Mouse (Mus musculus): ENCODE measurements at regions not wholly inside any gene's neighbourhood (a gene's known extent, or its start where the extent isn't known, plus 50 kb on each side); places are given as distances from the start of the nearest gene placed in this dataset.
"Not testable (repeated sequence)": the region's sequence is repeated elsewhere in the genome, so short reads cannot be mapped to it uniquely, and the experiment has no call there.

DNA sequence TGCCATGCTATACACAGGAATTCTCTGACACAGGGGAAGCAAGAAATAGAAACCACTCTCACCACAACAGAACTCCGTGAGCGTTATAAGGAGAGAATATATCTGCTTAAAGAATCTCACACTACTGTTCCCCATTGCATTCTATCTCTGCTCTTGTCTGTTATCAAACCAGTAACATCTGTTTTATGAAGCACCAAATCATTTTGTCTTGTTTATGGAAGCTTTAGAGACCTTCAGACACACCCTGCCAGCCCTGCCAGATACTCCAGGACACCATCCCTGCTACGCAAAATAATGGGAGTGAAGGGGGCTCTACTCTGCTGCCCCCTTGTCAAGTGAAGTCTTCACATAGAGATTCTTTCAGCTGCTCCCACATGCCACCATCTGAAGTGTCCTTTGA lies 811.9 kb downstream of the Diaph3 start:
- ATAC-seq (replicated peaks; ENCODE audit: low FRiP score, low TSS enrichment, poor library complexity, severe bottlenecking): no peak

DNA sequence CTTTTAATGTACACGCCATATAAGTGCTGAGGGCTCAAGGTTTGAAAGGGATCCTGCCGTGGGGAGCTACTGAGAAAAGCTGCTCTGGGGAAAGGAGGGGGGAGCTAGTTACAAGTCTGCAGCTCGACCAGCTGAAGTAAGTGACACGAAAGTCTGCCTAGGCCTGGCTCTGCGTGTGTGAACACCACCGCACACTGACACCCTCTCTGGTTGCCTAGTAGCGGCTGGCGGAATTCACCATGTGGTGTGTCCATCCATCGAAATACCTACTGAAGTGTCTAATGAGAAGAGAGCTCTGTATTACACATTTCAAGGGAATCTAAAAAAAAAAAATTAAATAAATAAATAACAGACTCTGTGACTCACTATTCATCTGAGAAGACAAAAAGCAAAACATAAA lies 813.4 kb downstream of the Diaph3 start:
- no peak for ATAC-seq (replicated peaks; ENCODE audit: low FRiP score, low TSS enrichment, poor library complexity, severe bottlenecking)

DNA sequence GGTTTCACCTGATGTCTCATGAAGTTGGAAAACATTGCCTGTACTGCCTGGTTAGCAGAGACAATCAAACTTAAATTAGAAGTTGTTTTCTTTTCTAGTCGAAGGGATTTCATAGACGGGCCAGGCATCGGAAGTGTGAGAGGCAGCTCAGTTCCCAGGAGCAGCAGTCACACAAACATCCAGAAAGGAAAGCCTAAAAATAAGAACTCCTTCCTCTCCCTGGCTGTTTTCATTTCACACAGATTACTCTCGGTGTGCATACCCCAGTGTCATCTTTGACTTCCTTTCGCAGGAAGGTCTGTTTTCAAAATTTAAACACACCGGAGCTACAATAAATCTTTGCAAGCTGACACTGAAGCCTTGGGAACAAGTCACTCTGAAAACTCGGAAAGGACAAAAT lies 818.7 kb downstream of the Diaph3 start:
- no peak for ATAC-seq (replicated peaks; ENCODE audit: low FRiP score, low TSS enrichment, poor library complexity, severe bottlenecking)

DNA sequence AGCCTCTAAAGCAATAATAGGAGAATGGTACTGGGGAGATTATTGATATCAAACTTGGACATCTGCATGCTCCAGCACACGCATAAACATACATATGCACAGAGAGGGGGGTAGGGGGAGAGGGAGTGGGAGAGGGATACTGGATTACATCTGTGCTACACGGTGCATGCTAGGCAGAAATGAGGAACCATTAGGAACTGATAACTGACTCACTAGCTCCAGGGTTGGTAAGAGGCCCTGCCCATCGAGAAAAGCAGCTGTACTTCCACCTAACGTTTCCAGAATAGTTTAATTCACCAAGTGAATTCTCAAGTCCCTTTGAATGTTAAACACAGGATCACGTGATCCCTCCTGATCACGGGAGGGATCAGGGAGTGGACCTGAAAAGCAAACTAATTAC lies 825.1 kb downstream of the Diaph3 start:
- no peak for ATAC-seq (replicated peaks; ENCODE audit: low FRiP score, low TSS enrichment, poor library complexity, severe bottlenecking)

DNA sequence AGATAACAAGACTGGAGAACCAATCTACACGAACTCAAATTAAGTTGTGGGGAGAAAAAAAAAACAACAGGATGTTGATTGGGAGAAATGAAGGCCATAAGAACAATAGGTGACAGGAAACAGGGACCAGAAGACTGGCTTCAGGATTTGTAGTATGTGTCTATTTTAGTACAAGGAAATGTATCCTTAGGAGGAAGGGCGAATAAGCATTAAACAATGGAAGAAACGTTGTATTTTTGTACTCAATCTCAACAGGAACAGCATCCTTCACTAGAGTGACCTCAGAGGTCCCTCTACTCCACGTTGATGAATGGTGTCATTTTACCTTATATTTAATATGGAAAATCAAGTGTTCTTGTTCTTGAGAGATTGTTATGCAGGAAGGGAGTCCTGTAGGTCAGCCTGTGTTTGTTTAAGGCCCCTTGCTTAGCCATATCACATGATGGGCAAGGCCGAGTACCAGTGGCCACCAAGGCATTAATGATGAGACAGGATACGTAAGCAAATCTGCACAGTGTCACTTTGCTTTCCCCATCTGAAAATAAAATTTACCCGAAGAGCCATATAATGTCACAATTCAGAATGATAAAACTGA lies 832.0 kb downstream of the Diaph3 start:
- ATAC-seq (replicated peaks; ENCODE audit: low FRiP score, low TSS enrichment, poor library complexity, severe bottlenecking): no peak

DNA sequence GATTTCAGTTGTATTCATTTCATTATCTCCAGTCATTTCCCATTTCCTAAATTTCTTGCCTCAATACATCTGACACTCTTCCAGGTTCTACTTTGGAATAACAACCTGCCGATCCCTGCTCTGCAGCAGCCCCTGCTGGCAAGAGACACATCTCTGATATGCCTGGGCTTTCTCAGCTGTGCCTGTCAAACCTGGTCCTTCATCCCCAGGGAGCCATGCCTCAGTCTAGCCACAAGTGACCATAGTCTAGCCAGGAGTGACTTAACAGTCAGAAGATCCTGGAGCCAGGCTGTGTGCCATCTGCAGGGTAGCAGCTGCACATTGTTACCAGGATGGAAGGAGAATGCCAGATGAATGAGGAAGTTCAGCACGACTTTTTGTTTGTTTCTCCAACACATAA lies 833.2 kb downstream of the Diaph3 start:
- ATAC-seq (replicated peaks; ENCODE audit: low FRiP score, low TSS enrichment, poor library complexity, severe bottlenecking): no peak

DNA sequence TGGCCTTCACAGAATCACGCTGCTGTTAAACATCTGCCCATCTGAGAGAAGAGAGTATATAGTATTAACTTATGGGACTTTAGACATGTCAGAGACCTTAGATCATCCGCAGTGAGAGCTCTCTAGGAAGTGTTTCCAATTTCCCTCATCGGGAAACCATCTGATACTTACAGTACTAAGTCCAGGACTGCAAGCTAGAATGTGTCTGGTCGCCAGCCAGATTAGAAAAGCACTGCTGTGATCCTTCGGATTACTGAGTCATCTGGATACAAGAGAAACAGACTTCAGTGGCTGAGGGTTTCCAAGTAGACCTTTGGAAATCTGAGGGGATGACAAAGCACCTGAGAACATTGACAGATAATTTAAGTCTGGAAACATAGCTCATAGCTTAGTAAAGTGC lies 839.4 kb downstream of the Diaph3 start:
- no peak for ATAC-seq (replicated peaks; ENCODE audit: low FRiP score, low TSS enrichment, poor library complexity, severe bottlenecking)

DNA sequence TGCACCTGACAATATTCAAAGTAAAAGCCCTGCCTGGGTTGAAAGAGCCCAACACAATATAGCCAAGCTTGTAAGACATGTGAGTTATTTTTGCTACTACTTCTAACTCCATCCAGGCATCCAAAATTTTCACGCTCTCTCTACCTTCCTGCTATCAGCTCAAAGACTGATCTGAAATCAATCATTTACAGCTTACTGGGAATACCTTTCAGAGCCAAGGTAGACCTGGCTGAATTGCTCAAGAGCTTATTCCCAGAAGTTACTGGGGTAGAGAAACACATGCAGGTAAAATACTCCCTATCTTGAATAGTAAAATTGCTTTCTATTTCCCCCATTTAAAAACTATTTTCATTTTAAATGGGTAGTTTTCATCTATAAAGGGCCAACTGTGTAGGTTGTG lies 840.2 kb downstream of the Diaph3 start:
- no peak for ATAC-seq (replicated peaks; ENCODE audit: low FRiP score, low TSS enrichment, poor library complexity, severe bottlenecking)

DNA sequence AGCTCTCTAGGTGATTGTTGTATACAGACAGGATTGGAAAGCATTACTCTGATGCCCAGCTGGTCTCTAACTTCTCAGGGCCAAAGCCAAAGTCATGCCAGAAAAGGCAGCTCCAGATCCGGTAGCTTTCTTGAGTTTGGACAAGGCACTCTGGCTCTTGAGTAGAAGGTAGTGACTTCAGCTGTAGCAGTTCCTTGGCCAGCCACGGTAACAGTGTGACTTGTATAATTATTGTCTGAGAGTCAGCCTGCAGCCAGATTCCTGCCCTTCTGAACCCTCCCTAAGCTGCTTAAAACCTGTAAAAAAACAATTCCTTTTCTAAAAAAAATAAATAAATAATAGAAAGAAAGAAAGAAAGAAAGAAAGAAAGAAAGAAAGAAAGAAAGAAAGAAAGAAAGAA lies 843.0 kb downstream of the Diaph3 start:
- no peak for ATAC-seq (replicated peaks; ENCODE audit: low FRiP score, low TSS enrichment, poor library complexity, severe bottlenecking)

DNA sequence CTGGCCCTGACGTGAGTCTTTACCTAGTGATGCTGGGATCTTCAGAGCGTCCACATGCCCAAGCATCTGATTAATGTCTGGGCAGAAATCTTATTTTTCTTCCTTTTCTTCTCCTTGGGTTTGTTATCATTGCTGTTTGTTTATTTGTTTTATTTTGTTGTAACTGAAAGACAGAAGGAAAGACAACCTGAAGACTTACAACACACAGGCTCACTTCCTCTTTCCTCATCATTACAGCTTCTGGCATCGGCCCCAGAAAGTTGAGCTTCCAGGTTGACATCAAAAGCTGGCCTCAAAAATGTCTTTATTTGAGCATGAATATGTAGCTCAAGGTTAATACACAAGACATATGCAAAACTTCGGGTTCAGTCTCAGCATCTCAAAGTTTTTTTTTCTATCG lies 846.4 kb downstream of the Diaph3 start:
- not testable (repeated sequence) for ATAC-seq (replicated peaks; ENCODE audit: low FRiP score, low TSS enrichment, poor library complexity, severe bottlenecking)

DNA sequence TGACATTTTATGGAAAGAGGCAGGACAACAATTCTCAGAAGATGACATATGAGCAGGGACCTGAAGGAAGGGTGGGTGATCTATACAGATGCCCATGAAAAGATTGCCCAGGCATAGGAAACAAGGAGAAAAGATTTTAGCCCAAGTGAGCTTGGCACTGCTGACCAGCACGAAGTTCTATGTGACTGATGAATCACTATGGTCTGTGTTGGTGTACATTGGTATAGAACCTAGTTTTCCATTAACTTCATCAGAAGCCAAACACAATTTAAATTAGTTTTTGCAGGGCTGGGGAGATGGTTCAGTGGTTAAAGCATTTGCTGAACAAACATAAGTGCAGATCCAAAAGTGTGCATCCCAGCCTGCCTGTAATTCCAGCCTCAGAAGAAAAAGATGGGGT lies 847.2 kb downstream of the Diaph3 start:
- ATAC-seq (replicated peaks; ENCODE audit: low FRiP score, low TSS enrichment, poor library complexity, severe bottlenecking): no peak

DNA sequence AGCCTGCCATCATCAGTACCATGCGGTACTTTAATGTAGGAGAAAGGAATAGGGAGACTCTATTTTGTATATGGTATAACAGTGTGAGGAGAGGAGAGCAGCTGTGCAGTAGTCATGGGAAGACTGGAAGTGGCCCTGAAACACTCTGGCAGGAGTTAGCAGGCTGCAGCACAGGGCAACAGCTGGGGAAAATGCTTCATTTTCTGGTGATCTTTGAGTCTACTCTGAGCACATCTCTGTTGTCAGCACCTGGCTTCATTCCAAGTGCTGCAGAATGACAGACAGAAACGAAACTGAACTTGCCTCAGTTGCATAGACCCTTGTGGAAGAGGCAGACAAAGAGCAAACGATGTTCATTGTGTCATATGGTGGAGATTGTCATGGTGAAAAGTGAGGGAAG lies 847.7 kb downstream of the Diaph3 start:
- ATAC-seq (replicated peaks; ENCODE audit: low FRiP score, low TSS enrichment, poor library complexity, severe bottlenecking): no peak

DNA sequence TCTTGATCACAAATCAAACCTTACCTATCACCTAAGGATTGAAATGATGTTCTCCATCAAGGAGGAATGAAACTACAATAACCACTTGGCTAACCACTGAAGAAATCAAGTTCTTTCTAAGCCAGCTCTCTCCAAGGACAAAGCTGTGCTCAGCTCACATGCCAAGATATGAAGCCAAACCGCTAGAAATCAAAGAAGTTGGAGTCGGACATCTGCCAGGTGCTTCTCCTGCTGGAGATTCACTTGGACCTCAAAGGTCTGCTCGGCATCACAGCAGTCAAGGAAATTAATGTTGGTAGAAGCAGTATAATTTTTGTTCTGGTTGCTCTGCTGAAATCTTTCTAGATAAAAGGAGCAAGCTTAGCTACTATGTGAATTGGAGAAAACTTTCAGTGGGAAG lies 850.5 kb downstream of the Diaph3 start:
- no peak for ATAC-seq (replicated peaks; ENCODE audit: low FRiP score, low TSS enrichment, poor library complexity, severe bottlenecking)

DNA sequence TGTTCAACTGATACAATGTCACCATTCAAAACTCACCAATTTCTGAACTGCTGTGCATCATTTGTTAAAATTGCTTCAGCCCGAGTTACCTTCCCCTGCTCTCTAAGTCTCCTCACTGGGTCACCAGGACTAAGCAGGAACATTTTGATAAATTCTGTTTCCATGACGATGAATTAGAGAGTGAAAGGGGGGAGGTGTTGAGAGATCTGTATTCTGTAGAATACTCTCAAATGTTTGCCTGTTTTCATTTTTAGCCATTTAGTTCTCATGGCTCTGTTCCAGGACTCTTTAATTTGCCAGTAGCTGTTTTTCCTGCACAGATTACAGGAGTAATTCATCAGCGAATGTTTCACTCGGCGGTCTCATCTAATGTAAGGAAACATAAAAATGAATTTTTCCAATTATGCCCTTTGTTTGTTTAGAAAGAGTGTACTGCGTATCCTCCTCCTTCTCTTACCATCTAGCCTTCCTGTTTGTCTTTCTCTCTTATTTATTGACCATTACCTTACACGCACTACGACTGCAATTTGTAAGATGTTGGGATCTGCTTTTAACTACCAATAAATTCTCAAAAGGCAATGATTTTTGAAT lies 879.3 kb downstream of the Diaph3 start:
- no peak for ATAC-seq (replicated peaks; ENCODE audit: low FRiP score, low TSS enrichment, poor library complexity, severe bottlenecking)

DNA sequence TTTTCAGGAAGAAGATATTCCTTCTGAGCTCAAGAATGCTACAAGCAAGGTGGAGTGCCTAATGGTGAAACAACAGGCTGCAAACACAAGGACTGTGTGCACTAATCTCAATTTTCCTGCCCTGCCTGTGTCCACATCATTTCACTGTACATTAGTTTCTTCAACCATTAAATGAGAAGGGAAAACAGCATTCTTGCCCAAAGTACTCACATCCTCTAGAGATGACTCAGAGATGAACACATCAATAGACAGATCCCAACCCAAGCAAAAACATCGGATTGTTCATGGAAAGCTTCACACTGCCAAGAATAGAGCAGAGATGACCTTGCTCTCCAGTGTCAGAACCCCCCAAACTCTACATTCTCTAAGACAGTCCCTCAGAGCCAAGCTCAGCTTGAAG lies 886.8 kb downstream of the Diaph3 start:
- no peak for ATAC-seq (replicated peaks; ENCODE audit: low FRiP score, low TSS enrichment, poor library complexity, severe bottlenecking)

DNA sequence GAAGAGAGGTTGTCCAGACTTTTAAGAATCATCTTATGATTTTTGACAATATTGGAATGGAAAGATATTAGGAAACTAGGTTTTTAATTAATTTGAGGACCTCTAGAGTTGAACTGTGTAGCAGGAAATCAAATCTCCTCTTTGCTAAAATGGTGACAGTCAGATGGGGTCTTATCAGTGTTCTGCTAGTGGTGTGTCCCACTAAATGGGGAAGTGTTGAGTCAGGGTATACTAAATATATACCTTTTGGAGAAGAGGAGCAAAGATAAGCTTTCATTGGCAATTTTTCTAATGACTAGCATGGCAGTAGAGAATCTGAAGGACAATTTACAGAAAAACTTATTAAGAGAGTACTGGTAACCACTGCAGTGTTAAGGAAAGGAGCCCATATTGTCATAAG lies 889.4 kb downstream of the Diaph3 start:
- ATAC-seq (replicated peaks; ENCODE audit: low FRiP score, low TSS enrichment, poor library complexity, severe bottlenecking): no peak

DNA sequence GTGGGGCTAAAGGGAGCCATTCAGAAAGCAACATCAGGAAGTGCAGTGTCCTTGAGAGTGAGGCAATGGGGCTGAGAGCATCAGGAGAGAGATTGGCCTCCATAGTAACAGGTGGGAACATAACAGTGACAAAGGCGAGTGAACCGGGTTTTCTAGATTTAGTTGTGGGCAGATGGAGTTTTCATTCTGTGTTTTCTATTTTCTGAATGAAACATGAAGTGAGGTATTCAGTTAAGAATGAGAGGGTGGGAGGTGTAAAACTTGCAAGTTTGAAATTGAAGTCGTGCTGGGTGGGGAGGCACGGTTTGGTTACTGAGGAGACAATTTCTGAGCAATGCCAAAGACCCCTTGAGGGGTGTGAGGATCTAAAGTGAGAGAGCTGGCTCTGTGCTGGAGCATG lies 893.3 kb downstream of the Diaph3 start:
- ATAC-seq (replicated peaks; ENCODE audit: low FRiP score, low TSS enrichment, poor library complexity, severe bottlenecking): no peak

DNA sequence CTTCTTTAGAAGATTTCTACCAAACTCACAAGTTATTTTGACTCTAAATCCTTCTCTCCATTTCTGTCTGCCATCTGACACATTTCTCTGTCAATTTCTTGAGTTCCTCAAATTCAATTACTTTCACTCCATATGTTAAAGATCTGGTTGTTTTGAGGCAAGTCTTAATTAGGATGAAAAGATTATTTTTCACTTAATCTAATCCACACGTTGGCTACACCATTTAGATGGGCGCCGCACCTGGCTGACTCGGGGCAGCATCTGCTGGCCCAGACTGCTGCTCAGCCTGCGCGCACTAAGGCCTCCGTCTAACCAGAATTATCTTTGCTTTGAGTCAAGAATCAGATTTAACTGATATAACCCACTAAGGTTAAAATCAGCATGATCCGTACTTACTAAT lies 894.3 kb downstream of the Diaph3 start:
- ATAC-seq (replicated peaks; ENCODE audit: low FRiP score, low TSS enrichment, poor library complexity, severe bottlenecking): no peak

DNA sequence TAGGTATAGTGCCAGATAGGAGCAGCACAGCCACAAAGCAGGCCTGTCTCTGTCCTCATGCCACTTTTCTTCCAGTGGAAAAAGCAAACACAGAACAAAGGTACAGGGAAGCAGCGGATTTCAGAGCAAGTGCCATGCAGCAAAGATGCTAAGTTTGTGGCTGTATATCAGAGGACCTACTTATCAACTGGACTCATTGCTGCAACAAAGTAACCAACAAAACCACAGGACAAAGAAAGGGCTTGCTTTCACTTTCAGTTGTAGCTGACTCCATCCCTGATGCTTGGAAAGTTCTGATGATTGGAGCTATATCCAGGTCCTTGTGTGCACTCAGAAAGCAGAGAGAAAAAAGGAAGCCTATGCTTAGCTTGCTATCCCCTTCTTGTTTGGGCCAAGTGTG lies 897.4 kb downstream of the Diaph3 start:
- 0 out of 2 replicates have a peak, but pooled peaks have one; percentile 52 for ATAC-seq (replicated peaks; ENCODE audit: low FRiP score, low TSS enrichment, poor library complexity, severe bottlenecking)

DNA sequence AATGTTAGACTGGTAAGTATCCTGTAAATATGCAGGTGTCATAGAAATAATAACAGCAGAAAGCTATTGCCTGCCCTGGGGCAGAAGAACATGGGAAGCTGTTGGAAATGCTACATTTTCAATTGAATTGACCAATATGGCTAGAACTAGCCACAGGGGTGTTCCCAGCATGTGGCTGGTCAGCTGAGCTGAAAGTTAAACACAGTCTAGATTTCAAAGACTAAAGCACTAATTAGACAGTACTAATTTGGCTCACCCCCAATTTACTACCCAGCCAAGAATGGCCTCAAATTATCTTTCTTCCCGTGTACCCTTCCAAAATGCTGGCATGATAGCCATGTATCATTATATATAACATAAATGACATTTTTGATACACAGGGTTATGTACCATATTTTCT lies 898.2 kb downstream of the Diaph3 start:
- no peak for ATAC-seq (replicated peaks; ENCODE audit: low FRiP score, low TSS enrichment, poor library complexity, severe bottlenecking)

DNA sequence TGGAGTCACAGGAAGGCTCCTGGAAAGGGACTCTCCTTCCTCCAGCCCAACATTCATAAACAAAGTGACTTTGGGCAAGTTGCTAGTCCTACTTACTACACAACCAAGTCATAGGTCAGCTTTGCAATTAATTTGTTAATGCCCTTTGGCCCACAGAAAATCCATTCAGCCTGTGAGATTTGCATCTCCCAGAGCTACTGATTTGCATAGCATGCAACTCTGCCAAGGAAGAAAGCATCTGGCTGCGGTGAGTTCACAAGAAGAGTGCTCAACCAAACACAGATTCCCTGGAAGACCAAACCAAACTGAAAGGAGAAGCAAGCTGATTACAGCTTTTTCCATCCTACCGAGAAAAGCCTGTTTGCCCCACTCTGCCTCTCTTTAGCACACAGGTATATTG lies 901.9 kb downstream of the Diaph3 start:
- no peak for ATAC-seq (replicated peaks; ENCODE audit: low FRiP score, low TSS enrichment, poor library complexity, severe bottlenecking)

DNA sequence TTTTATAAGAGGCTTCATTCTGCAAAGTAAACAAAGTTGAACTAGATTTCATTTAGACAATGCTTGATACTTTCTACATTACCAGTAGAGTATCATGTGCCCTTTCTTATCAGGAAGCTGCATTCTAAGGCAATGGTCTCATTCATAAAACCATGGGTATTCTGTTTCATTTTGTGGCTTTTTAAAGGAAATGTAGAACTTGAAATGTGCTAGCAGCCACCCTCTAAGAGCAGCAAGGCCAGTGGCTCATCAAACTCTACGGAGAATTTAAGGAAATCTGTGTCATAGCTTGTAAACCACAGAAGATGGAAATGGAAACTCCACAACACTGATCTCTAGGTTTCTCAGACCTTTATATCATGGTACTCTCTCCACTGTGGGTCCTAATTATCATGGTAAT lies 907.7 kb downstream of the Diaph3 start:
- ATAC-seq (replicated peaks; ENCODE audit: low FRiP score, low TSS enrichment, poor library complexity, severe bottlenecking): no peak
